Mouse (Mus musculus) neural tube, embryonic 10.5 days (tissue): ENCODE measurements around the gene Tceal7.

Experiments used
- DNase-seq: peaks from one replicate; pipeline ENCODE4 v3.0.0-alpha.2; 2017; ENCODE audit warnings: low spot score; ENCODE audit errors: extremely low spot score

Gene Tceal7

GRCm38 (mm10) chrX:136245521-136246071, 31.0 kb downstream of the Tceal7 start:
- DNase-seq: peak; percentile 32

GRCm38 (mm10) chrX:136248811-136249210, 34.2 kb downstream of the Tceal7 start:
- no peak for DNase-seq

- no peak for DNase-seq
Observed at GRCm38 (mm10) chrX:136249671-136250070, 35.1 kb downstream of the Tceal7 start.

GRCm38 (mm10) chrX:136252023-136252729, 37.6 kb downstream of the Tceal7 start:
- DNase-seq: no peak

- no peak for DNase-seq
Observed at GRCm38 (mm10) chrX:136267720-136268119, 53.1 kb downstream of the Tceal7 start.

GRCm38 (mm10) chrX:136268173-136268572, 53.6 kb downstream of the Tceal7 start:
- DNase-seq: no peak

- peak; percentile 19 for DNase-seq
Observed at GRCm38 (mm10) chrX:136269743-136270392, 55.3 kb downstream of the Tceal7 start, which contains the start of gene Bex3. TSS of gene Bex3 (plus strand) at chrX:136270253.

GRCm38 (mm10) chrX:136270393-136271111, 56.0 kb downstream of the Tceal7 start:
- DNase-seq: peak; percentile 29

- no peak for DNase-seq
Observed at GRCm38 (mm10) chrX:136274542-136274941, 60.0 kb downstream of the Tceal7 start.

GRCm38 (mm10) chrX:136275386-136275785, 60.8 kb downstream of the Tceal7 start:
- no peak for DNase-seq
